Mouse (Mus musculus) heart, postnatal 0 days (tissue): ENCODE measurements around the gene Nup107.

ENCODE experiments used
- CTCF ChIP-seq: IDR thresholded peaks from 2 replicates; pipeline ENCODE4 v1.5.1; 2016; ENCODE audit warnings: antibody characterized with exemption, control low read depth, low read depth
- EP300 ChIP-seq: IDR thresholded peaks from 2 replicates; pipeline ENCODE4 v1.6.1; 2016; ENCODE audit warnings: antibody characterized with exemption, low read depth

DNA sequence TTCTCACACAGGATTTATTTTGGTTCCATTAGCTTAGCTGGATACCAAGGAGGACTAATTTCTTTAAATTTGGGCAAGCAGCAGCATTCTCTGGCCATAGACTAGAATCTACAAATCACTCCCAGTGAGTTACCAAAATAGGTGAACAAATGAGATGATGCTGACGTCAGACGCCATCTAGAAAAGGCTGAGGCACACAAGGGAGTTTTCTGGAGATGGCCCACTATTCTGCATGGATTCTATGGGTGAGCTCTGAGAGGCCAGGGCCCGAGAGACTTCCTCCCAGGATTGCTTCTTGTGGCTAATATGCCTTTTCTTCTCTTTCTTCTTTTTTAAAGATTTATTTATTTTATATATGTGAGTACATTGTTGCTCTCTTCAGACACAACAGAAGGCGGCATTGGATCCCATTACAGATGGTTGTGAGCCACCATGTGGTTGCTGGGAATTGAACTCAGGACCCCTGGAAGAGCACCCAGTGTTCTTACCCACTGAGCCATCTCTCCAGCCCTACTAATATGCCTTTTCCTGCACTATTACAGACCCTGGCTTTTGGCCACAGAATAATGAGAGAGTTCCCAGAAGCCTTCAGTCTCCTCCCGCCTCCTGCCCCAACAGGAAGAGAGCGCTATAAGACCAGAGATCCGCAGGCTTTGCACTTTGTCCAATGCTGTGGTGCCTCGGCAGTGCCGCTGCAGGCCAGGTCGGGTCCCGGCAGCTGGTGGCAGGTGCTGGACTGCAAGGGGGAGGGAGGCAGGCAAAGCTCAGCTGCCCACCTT lies 27.2 kb downstream of the Nup107 start:
- no peak for TF ChIP-seq CTCF
- no peak for TF ChIP-seq EP300
